Mouse (Mus musculus): ENCODE results near the gene Tubg1.
"Not testable (repeated sequence)": the region's sequence is repeated elsewhere in the genome, so short reads cannot be mapped to it uniquely, and the experiment has no call there.

The Tubg1 gene

GRCm38 (mm10) chr11:101140164-101140819, 20.6 kb downstream of the Tubg1 start:
- DNase-seq (ENCODE audit: low spot score) = no peak

GRCm38 (mm10) chr11:101141088-101141487, 21.4 kb downstream of the Tubg1 start:
- DNase-seq (ENCODE audit: low spot score) = no peak

GRCm38 (mm10) chr11:101142215-101142967, 22.7 kb downstream of the Tubg1 start:
- no peak for DNase-seq (ENCODE audit: low spot score)

GRCm38 (mm10) chr11:101143338-101144225, 23.8 kb downstream of the Tubg1 start:
- no peak for DNase-seq (ENCODE audit: low spot score)

GRCm38 (mm10) chr11:101146377-101146776, 26.6 kb downstream of the Tubg1 start:
- no peak for DNase-seq (ENCODE audit: low spot score)

GRCm38 (mm10) chr11:101148751-101149150, 29.0 kb downstream of the Tubg1 start:
- DNase-seq (ENCODE audit: low spot score) = no peak

GRCm38 (mm10) chr11:101149178-101150105, 29.7 kb downstream of the Tubg1 start:
- DNase-seq (ENCODE audit: low spot score) = no peak

GRCm38 (mm10) chr11:101151063-101151462, 31.3 kb downstream of the Tubg1 start:
- no peak for DNase-seq (ENCODE audit: low spot score)

GRCm38 (mm10) chr11:101152825-101153224, 33.1 kb downstream of the Tubg1 start:
- no peak for DNase-seq (ENCODE audit: low spot score)

GRCm38 (mm10) chr11:101154648-101155047, 34.9 kb downstream of the Tubg1 start:
- no peak for DNase-seq (ENCODE audit: low spot score)

- no peak for DNase-seq (ENCODE audit: low spot score)
These were observed 35.4 kb downstream of the Tubg1 start for GRCm38 (mm10) chr11:101155151-101155550.

- peak; percentile 76 for DNase-seq (ENCODE audit: low spot score)
These were observed 36.1 kb downstream of the Tubg1 start, which contains the start of gene Tubg2 for GRCm38 (mm10) chr11:101155728-101156371. Gene Tubg2, plus strand, starts transcription at chr11:101155907.

- not testable (repeated sequence) for DNase-seq (ENCODE audit: low spot score)
These were observed 40.4 kb downstream of the Tubg1 start for GRCm38 (mm10) chr11:101160151-101160550.

- not testable (repeated sequence) for DNase-seq (ENCODE audit: low spot score)
These were observed 41.3 kb downstream of the Tubg1 start for GRCm38 (mm10) chr11:101160981-101161505.

GRCm38 (mm10) chr11:101161551-101161950, 41.8 kb downstream of the Tubg1 start:
- no peak for DNase-seq (ENCODE audit: low spot score)

GRCm38 (mm10) chr11:101162301-101162700, 42.6 kb downstream of the Tubg1 start:
- DNase-seq (ENCODE audit: low spot score) = no peak

GRCm38 (mm10) chr11:101162772-101163171, 43.0 kb downstream of the Tubg1 start:
- no peak for DNase-seq (ENCODE audit: low spot score)

- DNase-seq (ENCODE audit: low spot score) = no peak
These were observed 44.0 kb downstream of the Tubg1 start for GRCm38 (mm10) chr11:101163476-101164350.

GRCm38 (mm10) chr11:101164351-101164665, 44.6 kb downstream of the Tubg1 start:
- no peak for DNase-seq (ENCODE audit: low spot score)
